Mouse (Mus musculus): ENCODE results near the gene Rnf4.

GRCm38 (mm10) chr5:34385616-34386015 is 49.5 kb downstream of the Rnf4 start:
- no peak for TF ChIP-seq MAFK (IDR thresholded peaks at IDR 0.05; ENCODE audit: insufficient read depth, low read depth, low read length)
- no peak for TF ChIP-seq CHD2 (IDR thresholded peaks at IDR 0.05; ENCODE audit: low read depth, low read length)
